Mouse (Mus musculus) midbrain, embryonic 14.5 days (tissue): ENCODE results near the gene Maea. TPM values are rescaled to one million over a fixed set of nuclear protein-coding genes. Genes with fewer than 3 reads are reported as not detected.

Source experiments
- ATAC-seq: fragments of 200-750 bp; cut with Nextera tagmentation; 2 replicates; pipeline ENCODE4 v1.8.0; 2017; ENCODE audit warnings: moderate number of reproducible peaks, moderate library complexity; ENCODE audit not compliant: low FRiP score, low TSS enrichment
- DNase-seq: peaks from one replicate; pipeline ENCODE4 v3.0.0-alpha.2; 2015
- H3K27ac ChIP-seq: fragments of 300-500 bp; sonication (generic); replicated peaks from 2 replicates; pipeline ENCODE4 v1.5.1; 2014; ENCODE audit warnings: mild to moderate bottlenecking, low read depth, low read length, moderate library complexity
- H3K27me3 ChIP-seq: fragments of 300-500 bp; sonication (generic); 2 replicates; pipeline ENCODE4 v1.6.1; 2014; ENCODE audit warnings: low read length, control low read depth, mixed read lengths; ENCODE audit not compliant: control insufficient read depth, insufficient read depth
- H3K36me3 ChIP-seq: fragments of 300-500 bp; sonication (generic); 2 replicates; pipeline ENCODE4 v1.6.1; 2014; ENCODE audit warnings: low read length, control low read depth; ENCODE audit not compliant: control insufficient read depth, insufficient read depth
- H3K4me1 ChIP-seq: fragments of 300-500 bp; sonication (generic); 2 replicates; pipeline ENCODE4 v1.6.1; 2014; ENCODE audit warnings: mild to moderate bottlenecking, antibody characterized with exemption, low read length, control low read depth; ENCODE audit not compliant: control insufficient read depth, insufficient read depth
- H3K4me2 ChIP-seq: fragments of 300-500 bp; sonication (generic); 2 replicates; pipeline ENCODE4 v1.6.1; 2014; ENCODE audit warnings: mild to moderate bottlenecking, low read length, moderate library complexity
- H3K4me3 ChIP-seq: fragments of 300-500 bp; sonication (generic); replicated peaks from 2 replicates; pipeline ENCODE4 v1.5.1; 2014; ENCODE audit warnings: low read depth, low read length
- H3K9ac ChIP-seq: fragments of 300-500 bp; sonication (generic); replicated peaks from 2 replicates; pipeline ENCODE4 v1.6.1; 2014; ENCODE audit warnings: mild to moderate bottlenecking, low read length, moderate library complexity
- H3K9me3 ChIP-seq: fragments of 300-500 bp; sonication (generic); 2 replicates; pipeline ENCODE4 v1.6.1; 2016; ENCODE audit warnings: low read length, control low read depth, mixed read lengths; ENCODE audit not compliant: control insufficient read depth
- WGBS: fragments of 180-500 bp; shearing (Covaris S2); extraction: QIAGEN DNeasy Blood & Tissue Kit; methylation state at CpG from one replicate; pipeline ENCODE4 v1.1.7; 2014; 5-methylcytosine and 5-hydroxymethylcytosine counted together
- polyA plus RNA-seq: library from polyadenylated mRNA; unstranded; fragments of >200 nt; fragmentation: Nextera tagmentation; extraction: Ambion mirVana; gene quantifications from 2 replicates; pipeline ENCODE4 v1.2.1, GENCODE M21; 2014

Gene Maea
- polyA plus RNA-seq, 1 experiment from 2014 or later = 138 TPM

DNA sequence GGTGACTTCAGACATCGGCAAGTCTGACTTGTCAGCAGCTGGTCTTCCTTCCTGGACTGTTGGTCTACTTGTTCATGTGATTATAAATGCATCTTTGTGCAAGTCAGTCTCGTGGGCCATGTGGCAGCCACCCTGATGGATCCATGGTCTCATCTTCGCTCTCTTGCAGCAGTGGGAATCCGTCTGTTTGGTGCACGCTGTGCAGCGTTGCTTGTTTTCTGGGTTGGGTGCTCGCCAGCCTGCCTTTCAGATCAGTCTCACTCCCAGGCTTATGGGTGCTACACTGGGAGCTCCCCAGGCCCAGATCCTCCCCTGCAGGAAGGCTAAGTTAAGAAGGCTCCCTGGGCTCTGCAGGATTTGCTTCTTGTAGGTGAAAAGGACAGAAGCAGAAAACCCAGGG is 61.5 kb downstream of the Maea start:
- 76% methylated on average over 7 of the region's 7 CpGs for WGBS
- Histone ChIP-seq H3K27ac (no peak overlapping the region), H3K27me3 (no peaks in the 10 kb centered on the region), H3K4me2 (no peak overlapping the region), H3K4me3 (no peak overlapping the region), H3K9me3 (no peaks in the 10 kb centered on the region), H3K9ac (no peak overlapping the region), H3K36me3 (peaks cover 10% of the 10 kb centered on the region; the same call in 1 of the 2 replicates), H3K4me1 (0 out of 2 replicates have a peak, but pooled peaks cover 6% of the 10 kb centered on the region)
- ATAC-seq (no peak), DNase-seq (no peak)

DNA sequence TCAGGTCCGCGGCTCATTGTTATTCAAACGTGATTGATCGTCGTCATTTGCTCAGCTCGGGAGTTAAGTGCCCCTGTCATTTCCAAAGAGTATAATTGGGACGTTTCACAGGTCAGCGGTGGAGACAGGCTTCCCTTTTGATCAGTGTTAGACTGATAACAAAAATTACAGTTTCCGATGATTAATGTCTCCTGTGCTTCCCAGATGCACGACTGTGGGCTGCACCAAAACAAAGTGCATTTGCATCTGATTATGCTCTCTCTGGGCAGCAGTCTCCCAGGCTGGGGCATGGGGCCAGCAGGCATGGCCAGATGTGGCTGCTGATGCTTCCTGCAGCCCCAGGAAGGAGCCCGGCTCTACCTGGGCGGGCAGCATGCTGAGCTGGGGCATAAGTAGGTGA is 65.5 kb downstream of the Maea start:
- no peak overlapping the region for H3K4me3 ChIP-seq
- H3K27me3 ChIP-seq = no peaks in the 10 kb centered on the region
- no peaks in the 10 kb centered on the region for H3K9me3 ChIP-seq
- no peak overlapping the region for H3K4me2 ChIP-seq
- DNase-seq = no peak
- H3K36me3 ChIP-seq = no peaks in the 10 kb centered on the region
- H3K9ac ChIP-seq = no peak overlapping the region
- H3K4me1 ChIP-seq = peaks cover 12% of the 10 kb centered on the region; the same call in 1 of the 2 replicates
- no peak for ATAC-seq
- 48% methylated on average over 12 of the region's 12 CpGs for WGBS
- H3K27ac ChIP-seq = no peak overlapping the region

DNA sequence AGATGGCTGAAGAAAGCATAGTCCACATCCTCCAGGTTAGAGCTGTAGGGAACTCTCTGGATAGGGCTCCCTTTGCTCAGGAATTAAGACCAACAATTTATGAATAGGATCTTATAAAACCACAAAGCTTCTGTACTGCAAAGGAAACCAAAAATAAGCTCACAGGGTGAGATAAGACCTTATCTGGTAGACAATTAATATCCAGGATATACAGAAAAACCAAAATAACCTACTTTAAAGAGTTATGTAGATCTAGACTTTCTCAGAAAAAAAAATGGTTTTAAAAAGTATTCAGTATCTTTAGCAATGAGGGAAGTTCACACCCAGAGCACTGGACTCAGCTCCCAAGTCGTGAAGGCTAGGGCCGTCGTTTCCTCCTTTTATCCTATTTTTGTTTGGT is 85.0 kb downstream of the Maea start:
- Histone ChIP-seq H3K27me3 (no peaks in the 10 kb centered on the region), H3K9ac (no peak overlapping the region), H3K9me3 (no peaks in the 10 kb centered on the region), H3K27ac (no peak overlapping the region), H3K36me3 (no peaks in the 10 kb centered on the region), H3K4me3 (no peak overlapping the region), H3K4me1 (no peaks in the 10 kb centered on the region), H3K4me2 (no peak overlapping the region)
- 77% methylated on average over 3 of the region's 3 CpGs for WGBS
- ATAC-seq (no peak), DNase-seq (no peak)

Other genes with a start within 250 kb of the Maea start
- not detected in 2 replicates for gene Slc5a1, start 231.3 kb upstream of the Maea start, polyA plus RNA-seq
- gene Spon2, start 117.1 kb upstream of the Maea start, polyA plus RNA-seq = 0.50 and 1.6 TPM in 2 replicates
- gene Ctbp1, start 60.5 kb upstream of the Maea start, polyA plus RNA-seq = 578 and 581 TPM in 2 replicates
- 7.6 and 8.4 TPM in 2 replicates for gene Uvssa, start 43.0 kb downstream of the Maea start, polyA plus RNA-seq
- 0.49 and 0.70 TPM in 2 replicates for gene Nkx1-1, start 98.5 kb downstream of the Maea start, polyA plus RNA-seq